Mouse (Mus musculus): ENCODE results near the gene Bcorl1.

- TF ChIP-seq POLR2A (IDR thresholded peaks at IDR 0.05; ENCODE audit: borderline replicate concordance, control insufficient read depth, low read depth, low read length) (no peak), CTCF (IDR thresholded peaks at IDR 0.05; ENCODE audit: control insufficient read depth, insufficient read depth, low read length) (no peak)
Observed at GRCm38 (mm10) chrX:48317444-48317843, 23.7 kb upstream of the Bcorl1 start.
